Mouse (Mus musculus): ENCODE measurements at regions not wholly inside any gene's neighbourhood (a gene's known extent, or its start where the extent isn't known, plus 50 kb on each side); places are given as distances from the start of the nearest gene placed in this dataset.

DNA sequence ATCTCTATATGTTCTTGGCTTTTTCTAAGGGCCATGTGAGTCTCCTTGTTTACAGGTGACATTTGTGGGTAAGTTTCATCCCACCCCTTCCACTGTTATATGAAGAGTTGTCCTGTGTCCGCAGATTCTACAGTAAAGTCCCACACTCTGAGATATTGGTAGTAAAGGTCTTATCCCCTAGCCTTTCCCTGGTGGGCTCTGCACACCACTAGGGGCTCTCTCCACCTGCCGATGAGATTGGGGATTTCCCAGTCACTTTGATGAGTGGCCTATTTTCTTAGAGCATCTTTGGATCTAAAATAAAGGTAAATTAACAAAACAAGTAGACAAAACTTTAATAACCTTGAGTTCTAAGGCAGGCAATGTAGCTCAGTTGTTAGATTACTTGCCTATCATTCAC, 86.4 kb downstream of the Nkx2-1 start:
- TF ChIP-seq CTCF (IDR thresholded peaks at IDR 0.05): no peak
- no peak for TF ChIP-seq EP300 (IDR thresholded peaks at IDR 0.05)
- WGBS: 73% methylated on average over 2 of the region's 2 CpGs
- H3K9me3 ChIP-seq (ENCODE audit: low read length): no peaks in the 10 kb centered on the region
- no peak overlapping the region for H3K4me3 ChIP-seq (ENCODE audit: low read depth, low read length)
- ATAC-seq: no peak
- no peaks in the 10 kb centered on the region for H3K4me1 ChIP-seq (ENCODE audit: insufficient read depth, low read depth, low read length)
- H3K27me3 ChIP-seq (replicated peaks; ENCODE audit: insufficient read depth, low read length): no peaks in the 10 kb centered on the region
- H3K9ac ChIP-seq (replicated peaks; ENCODE audit: low read depth): no peak overlapping the region
- H3K36me3 ChIP-seq (ENCODE audit: insufficient read depth, low read length): no peaks in the 10 kb centered on the region
- no peak overlapping the region for H3K4me2 ChIP-seq (replicated peaks; ENCODE audit: low read depth, low read length)
- no peak overlapping the region for H3K27ac ChIP-seq (ENCODE audit: low read length)
- no peak for DNase-seq (ENCODE audit: low spot score)

DNA sequence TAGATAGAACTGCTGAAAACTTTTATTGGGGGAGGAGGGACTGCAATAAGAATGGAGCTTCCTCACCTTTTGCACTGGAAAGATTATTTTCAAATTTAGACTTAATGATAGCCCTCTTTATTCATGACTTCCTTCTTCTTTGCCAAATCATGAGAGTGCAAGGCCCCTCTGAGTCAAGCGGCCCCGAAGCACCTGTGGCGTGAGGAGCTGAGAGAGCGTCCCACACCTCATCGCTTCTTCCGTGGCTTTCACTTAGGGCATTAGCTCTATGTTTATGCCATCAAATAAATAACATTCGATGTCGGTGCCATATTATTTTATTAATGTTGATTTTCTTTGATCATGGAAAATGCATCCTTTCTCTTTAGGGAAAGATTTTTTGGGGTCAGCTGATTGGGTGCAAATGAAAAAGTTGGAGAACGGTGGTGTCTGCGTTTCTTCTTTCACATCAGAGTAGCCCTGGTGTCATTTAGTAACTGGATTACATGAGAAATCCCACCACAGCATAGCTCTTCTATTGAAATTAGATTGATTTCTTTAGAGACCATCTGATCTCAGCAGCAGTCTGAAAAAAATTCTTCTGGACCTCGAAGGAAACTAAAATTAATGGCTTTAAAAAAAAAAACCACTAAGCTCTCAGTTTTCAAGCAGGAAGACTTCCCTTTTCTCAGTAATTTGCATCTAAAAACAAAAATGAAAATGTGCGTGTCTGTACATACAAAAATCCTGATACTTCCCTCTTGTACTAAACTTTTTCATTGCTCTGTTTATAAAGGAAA, 87.7 kb downstream of the Nkx2-1 start:
- no peak overlapping the region for H3K27ac ChIP-seq (ENCODE audit: low read length)
- no peak overlapping the region for H3K4me3 ChIP-seq (ENCODE audit: low read depth, low read length)
- no peaks in the 10 kb centered on the region for H3K9me3 ChIP-seq (ENCODE audit: low read length)
- 78% methylated on average over 12 of the region's 12 CpGs for WGBS
- ATAC-seq (no peak), DNase-seq (ENCODE audit: low spot score) (no peak)
- no peaks in the 10 kb centered on the region for H3K4me1 ChIP-seq (ENCODE audit: insufficient read depth, low read depth, low read length)
- H3K9ac ChIP-seq (replicated peaks; ENCODE audit: low read depth): no peak overlapping the region
- no peaks in the 10 kb centered on the region for H3K27me3 ChIP-seq (replicated peaks; ENCODE audit: insufficient read depth, low read length)
- TF ChIP-seq EP300 (IDR thresholded peaks at IDR 0.05): no peak
- TF ChIP-seq CTCF (IDR thresholded peaks at IDR 0.05): no peak
- H3K4me2 ChIP-seq (replicated peaks; ENCODE audit: low read depth, low read length): no peak overlapping the region
- no peaks in the 10 kb centered on the region for H3K36me3 ChIP-seq (ENCODE audit: insufficient read depth, low read length)

DNA sequence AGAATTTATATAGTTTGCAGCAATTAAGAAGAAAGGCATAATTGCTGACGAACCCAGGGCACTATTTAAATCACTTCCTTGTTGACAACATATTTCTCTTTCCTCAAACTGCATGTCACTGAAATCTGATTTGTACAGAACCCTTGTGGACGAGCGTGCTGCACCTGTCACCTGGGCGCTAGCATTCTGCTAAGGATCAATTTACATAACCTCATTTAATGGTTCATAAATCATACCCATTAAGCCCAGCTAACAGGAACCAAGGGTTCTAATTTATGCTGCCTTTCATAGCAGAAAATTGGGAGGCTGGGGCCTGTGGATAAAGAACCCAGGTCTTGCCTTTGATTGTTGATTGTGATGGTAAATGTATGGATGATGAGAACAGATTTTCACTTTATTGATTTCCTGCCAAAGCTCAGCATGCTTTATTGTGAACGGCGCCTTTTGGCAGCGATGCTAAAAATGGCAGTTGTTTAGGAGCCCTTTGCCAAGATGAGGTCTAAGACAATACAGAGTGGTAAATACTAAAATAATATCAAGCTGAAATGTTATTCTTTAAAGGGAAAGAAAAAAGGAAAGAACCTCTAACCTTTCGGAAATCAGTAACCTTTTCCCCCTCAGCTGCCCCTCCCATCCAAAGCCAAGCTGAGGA, 95.4 kb downstream of the Nkx2-1 start:
- H3K9ac ChIP-seq (replicated peaks; ENCODE audit: low read depth): no peak overlapping the region

DNA sequence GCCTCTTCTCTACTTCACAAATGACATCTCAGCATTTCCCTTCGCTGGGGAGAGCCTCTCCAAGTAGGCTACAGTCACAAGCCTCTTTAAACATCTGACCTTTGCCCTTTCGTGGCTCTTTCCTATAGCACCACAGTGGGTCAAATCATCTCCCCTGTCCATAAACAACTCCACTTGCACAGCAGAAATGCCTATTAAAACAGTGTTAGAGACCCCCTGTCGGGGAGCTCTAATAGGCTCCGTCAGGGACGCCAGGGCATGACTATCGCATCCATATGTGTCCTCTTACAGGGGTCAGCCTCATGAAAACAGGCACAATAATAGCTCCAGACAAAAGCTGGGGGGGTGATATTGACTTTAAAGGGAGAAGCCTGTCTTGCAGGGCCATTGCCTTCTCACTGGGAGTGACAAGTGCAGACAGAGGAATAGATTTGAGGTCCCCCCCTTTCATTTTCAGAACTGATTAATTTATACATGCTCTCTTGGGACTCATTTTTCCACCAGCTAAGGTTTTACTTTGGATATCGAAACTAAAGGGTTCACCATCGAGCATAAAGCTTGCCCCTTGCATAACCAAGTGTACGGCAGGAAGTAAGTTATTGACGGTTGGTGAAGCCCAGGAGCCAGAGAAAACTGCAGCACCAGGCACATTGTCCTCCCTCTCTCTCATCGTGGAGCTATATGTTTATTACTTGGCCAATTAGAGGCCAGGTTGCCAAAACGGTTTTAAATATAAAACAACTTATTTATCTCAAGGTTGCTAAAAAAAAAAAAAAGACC, 94.6 kb upstream of the Mbip start:
- Histone ChIP-seq H3K4me2 (replicated peaks; ENCODE audit: low read depth, low read length) (no peak overlapping the region), H3K4me1 (ENCODE audit: insufficient read depth, low read depth, low read length) (no peaks in the 10 kb centered on the region), H3K9ac (replicated peaks; ENCODE audit: low read depth) (no peak overlapping the region), H3K27ac (ENCODE audit: low read length) (no peak overlapping the region), H3K9me3 (ENCODE audit: low read length) (no peaks in the 10 kb centered on the region), H3K36me3 (ENCODE audit: insufficient read depth, low read length) (no peaks in the 10 kb centered on the region), H3K4me3 (ENCODE audit: low read depth, low read length) (no peak overlapping the region), H3K27me3 (replicated peaks; ENCODE audit: insufficient read depth, low read length) (no peaks in the 10 kb centered on the region)
- ATAC-seq (no peak), DNase-seq (ENCODE audit: low spot score) (no peak)
- 53% methylated on average over 12 of the region's 12 CpGs for WGBS
- TF ChIP-seq EP300 (IDR thresholded peaks at IDR 0.05) (no peak), CTCF (IDR thresholded peaks at IDR 0.05) (no peak)

More for the DNA sequence above, 95.4 kb downstream of the Nkx2-1 start:
- no peaks in the 10 kb centered on the region for H3K27me3 ChIP-seq (replicated peaks; ENCODE audit: insufficient read depth, low read length)
- no peak overlapping the region for H3K4me3 ChIP-seq (ENCODE audit: low read depth, low read length)
- TF ChIP-seq CTCF (IDR thresholded peaks at IDR 0.05): no peak
- no peak for TF ChIP-seq EP300 (IDR thresholded peaks at IDR 0.05)
- H3K4me2 ChIP-seq (replicated peaks; ENCODE audit: low read depth, low read length): no peak overlapping the region
- no peak overlapping the region for H3K27ac ChIP-seq (ENCODE audit: low read length)
- 76% methylated on average over 8 of the region's 8 CpGs for WGBS
- H3K9me3 ChIP-seq (ENCODE audit: low read length): no peaks in the 10 kb centered on the region
- H3K36me3 ChIP-seq (ENCODE audit: insufficient read depth, low read length): no peaks in the 10 kb centered on the region
- H3K4me1 ChIP-seq (ENCODE audit: insufficient read depth, low read depth, low read length): no peaks in the 10 kb centered on the region
- DNase-seq (ENCODE audit: low spot score) (no peak), ATAC-seq (no peak)

DNA sequence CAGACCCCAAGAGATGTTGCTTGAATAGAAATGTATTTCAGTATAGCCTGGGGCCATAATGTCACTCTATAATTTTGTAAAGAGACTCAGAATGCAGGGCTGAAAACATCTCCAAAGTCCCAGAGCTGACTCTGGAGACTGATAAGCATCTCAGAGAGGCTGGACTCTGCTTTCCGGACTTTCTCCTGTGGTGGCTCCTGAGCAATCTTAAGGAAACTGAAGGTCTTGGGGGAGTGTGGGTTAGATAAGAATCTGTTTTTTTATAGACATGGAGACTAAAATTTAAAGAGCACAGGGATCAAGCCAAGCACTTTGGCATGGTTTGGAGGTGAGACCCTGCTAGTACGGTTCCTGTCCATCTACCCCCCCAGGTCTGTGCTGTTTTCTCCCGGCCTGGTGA, 92.7 kb upstream of the Mbip start:
- Histone ChIP-seq H3K27ac (ENCODE audit: low read length) (peak overlapping the region; percentile 57), H3K4me1 (ENCODE audit: insufficient read depth, low read depth, low read length) (no peaks in the 10 kb centered on the region), H3K4me3 (ENCODE audit: low read depth, low read length) (no peak overlapping the region), H3K4me2 (replicated peaks; ENCODE audit: low read depth, low read length) (no peak overlapping the region), H3K27me3 (replicated peaks; ENCODE audit: insufficient read depth, low read length) (no peaks in the 10 kb centered on the region), H3K9me3 (ENCODE audit: low read length) (no peaks in the 10 kb centered on the region), H3K9ac (replicated peaks; ENCODE audit: low read depth) (no peak overlapping the region), H3K36me3 (ENCODE audit: insufficient read depth, low read length) (no peaks in the 10 kb centered on the region)
- DNase-seq (ENCODE audit: low spot score) (no peak), ATAC-seq (peak; percentile 62)
- 53% methylated on average over 3 of the region's 3 CpGs for WGBS
- TF ChIP-seq EP300 (IDR thresholded peaks at IDR 0.05): no peak

DNA sequence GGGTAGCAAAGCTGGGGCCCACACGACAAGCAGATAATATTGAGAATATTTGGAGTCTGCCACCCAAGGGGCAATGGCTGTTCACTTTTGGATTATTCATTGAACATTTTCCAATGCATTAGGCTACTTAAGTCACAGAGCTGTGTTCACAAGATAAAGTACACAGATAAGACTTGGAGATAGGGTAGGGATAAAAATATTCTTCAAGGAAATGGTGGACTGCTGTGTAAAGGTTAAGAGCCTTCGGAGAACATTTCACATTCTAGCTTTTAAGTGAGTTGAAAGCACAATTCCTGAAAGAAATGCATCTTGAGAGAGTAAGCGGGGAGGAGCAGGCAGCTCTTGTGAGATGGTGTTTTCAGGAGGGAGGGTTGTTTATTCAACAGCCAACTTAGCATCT, 92.3 kb upstream of the Mbip start:
- H3K4me1 ChIP-seq (ENCODE audit: insufficient read depth, low read depth, low read length): no peaks in the 10 kb centered on the region
- WGBS: 60% methylated on average over 3 of the region's 3 CpGs
- H3K27me3 ChIP-seq (replicated peaks; ENCODE audit: insufficient read depth, low read length): no peaks in the 10 kb centered on the region
- no peaks in the 10 kb centered on the region for H3K9me3 ChIP-seq (ENCODE audit: low read length)
- no peaks in the 10 kb centered on the region for H3K36me3 ChIP-seq (ENCODE audit: insufficient read depth, low read length)
- DNase-seq (ENCODE audit: low spot score) (peak; percentile 76), ATAC-seq (peak; percentile 79)
- no peak for TF ChIP-seq CTCF (IDR thresholded peaks at IDR 0.05)
- peak; percentile 95 for TF ChIP-seq EP300 (IDR thresholded peaks at IDR 0.05)
- H3K27ac ChIP-seq (ENCODE audit: low read length): peak overlapping the region; percentile 57
- no peak overlapping the region for H3K9ac ChIP-seq (replicated peaks; ENCODE audit: low read depth)
- no peak overlapping the region for H3K4me3 ChIP-seq (ENCODE audit: low read depth, low read length)
- no peak overlapping the region for H3K4me2 ChIP-seq (replicated peaks; ENCODE audit: low read depth, low read length)
